Mouse (Mus musculus) megakaryocyte-erythroid progenitor cell, adult 5-6 weeks (primary cell): ENCODE results near the gene Nqo2. TPM values are rescaled to one million over a fixed set of nuclear protein-coding genes. Genes with fewer than 3 reads are reported as not detected.
"Not testable (repeated sequence)": the region's sequence is repeated elsewhere in the genome, so short reads cannot be mapped to it uniquely, and the experiment has no call there.

ENCODE experiments used
- ATAC-seq: replicated peaks from 2 replicates; pipeline ENCODE4 v1.8.0; 2016; ENCODE audit warnings: mild to moderate bottlenecking, inconsistent platforms; ENCODE audit not compliant: severe bottlenecking, poor library complexity, low FRiP score, low TSS enrichment
- total RNA-seq, 2 experiments: library from RNA; stranded (forward) in 1 of 2; stranded (reverse) in 1 of 2; fragments of 200-1000, 215-1000 nt in 1 of 2; fragments of >200 nt in 1 of 2; fragmentation: Nextera tagmentation in 1 of 2; gene quantifications; 2 replicates each; pipeline ENCODE4 v1.2.3; 2014 to 2017

Nqo2 gene
- 15.8 and 26.2 TPM in 2 replicates for total RNA-seq (2014; fragmentation: Nextera tagmentation)
- 30.6 and 31.5 TPM in 2 replicates for total RNA-seq (2017)

GRCm38 (mm10) chr13:33964206-33965046 is at the start of gene Nqo2:
Nqo2 (plus strand) TSS chr13:33964687.
- ATAC-seq = peak; percentile 79

- no peak for ATAC-seq
Measured at GRCm38 (mm10) chr13:33921041-33921440, 43.4 kb upstream of the Nqo2 start.

DNA sequence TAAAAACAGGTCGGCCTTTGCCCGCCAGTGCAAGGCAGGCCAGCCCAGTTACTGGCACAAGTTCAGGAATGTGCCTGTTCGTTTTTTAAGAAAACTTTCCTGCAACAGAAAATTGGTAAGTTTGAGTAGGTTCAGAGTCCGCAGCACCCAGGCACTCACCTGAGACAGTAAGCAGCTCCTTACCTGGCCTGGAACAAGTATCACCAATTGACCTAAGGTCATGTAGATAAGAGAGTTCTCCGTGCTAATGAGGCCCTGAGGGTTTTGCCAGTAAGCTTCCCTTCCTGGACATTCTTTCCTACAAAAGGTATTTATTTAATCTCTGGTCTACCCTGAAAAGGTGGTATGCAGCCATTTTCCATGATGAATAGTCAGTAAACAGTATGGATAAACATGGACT is 42.8 kb upstream of the Nqo2 start:
- no peak for ATAC-seq

GRCm38 (mm10) chr13:33930281-33930680 is 34.2 kb upstream of the Nqo2 start:
- no peak for ATAC-seq

DNA sequence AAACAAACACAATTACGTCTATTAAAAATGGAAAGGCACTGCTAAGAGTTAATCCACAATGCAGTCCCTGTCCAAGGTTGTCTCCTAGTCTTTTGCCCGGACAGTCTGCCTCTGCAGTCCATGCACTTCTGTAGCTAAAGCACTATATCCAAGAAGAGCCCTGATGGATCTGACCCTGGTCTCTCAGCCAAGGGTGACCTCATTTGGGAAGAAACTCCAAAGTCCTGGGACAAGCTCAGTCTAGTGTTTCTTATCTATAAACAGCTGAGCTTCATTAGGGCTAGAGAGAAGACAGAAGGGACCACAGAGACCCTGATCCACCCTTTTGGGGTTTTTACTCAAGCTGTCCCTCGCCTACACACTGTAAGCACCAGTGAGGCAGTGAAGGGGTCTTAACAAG is 33.6 kb upstream of the Nqo2 start:
- ATAC-seq = no peak

- ATAC-seq = no peak
Measured at GRCm38 (mm10) chr13:33934743-33935142, 29.7 kb upstream of the Nqo2 start.

DNA sequence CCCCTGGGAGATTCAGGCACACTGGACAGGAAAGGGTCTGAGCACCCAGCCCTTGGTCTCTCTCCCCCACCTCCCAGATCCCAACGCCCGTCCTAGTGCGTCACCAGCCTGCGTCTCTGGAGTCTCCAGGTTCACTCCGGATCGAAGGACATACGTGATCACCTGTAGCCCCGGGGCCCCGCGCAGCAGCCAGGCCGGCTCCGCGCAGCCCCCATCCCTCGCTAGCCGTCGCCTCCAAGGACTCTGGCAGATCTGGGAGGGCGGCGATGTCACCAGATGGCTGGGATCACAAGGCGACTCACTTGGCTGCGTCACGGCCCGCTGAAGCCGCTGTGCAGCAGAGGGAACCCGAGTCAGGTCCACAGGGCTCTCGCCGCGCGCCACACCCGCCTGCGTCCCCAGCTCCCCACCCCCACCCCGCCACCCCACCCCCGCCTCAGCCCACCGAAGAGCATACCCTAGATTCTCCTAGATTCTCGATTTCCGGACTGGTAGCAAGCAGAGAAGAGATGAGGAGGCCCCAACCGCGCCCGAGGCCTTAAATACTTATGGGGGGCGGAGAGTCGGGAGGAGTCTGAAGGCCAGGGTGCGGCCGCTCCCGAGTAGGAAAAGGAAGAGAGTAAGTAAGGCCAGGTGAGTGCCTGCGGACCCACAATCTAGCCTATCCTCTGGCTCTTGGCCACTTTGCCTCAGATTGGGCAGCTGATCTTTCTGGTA is 28.9 kb upstream of the Nqo2 start:
- ATAC-seq = peak; percentile 67

DNA sequence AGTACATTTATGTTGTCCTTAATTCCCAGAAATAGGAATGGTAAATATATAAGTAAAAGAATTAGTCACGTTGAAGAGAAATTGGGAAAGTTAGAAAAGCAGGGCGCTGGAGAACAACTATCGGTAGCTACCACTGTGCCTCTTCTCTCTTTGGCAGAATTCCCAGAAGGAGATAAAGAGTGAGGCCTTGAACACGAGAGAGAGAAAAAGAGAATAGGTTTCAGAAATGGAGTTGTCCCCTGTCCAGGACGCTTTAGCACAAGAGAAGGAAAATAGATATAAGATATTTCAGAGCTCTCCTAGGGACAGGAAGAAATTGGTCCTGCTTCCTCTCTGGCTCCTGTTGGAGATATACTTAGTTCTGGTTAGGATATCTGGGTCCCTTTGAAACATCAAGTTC is 27.3 kb upstream of the Nqo2 start:
- no peak for ATAC-seq

GRCm38 (mm10) chr13:33937587-33937986 is 26.9 kb upstream of the Nqo2 start:
- not testable (repeated sequence) for ATAC-seq

DNA sequence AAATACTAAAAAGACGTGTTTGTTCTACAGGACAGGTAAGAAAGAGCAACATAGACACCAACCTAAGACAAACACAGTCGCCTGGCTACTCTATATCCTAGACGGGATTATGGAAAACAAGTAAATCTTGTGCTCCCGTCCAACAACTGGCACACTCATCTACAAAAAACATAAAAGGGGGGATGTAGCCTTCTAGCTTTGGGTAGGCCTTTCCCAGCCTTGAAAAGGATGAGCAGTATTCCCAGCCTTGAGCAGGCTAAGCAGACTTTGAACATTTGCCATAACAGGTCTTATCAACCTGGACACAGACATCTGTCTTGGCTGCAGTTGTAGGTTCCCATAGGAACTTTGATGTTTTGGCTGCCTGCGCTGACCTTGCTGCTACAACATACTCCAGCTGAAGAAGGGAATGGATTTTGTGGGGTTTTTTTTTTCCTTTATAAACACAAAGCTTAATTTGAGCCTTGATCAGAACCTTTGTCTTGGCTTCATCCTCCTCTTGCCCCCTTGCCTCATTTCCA is 23.1 kb upstream of the Nqo2 start:
- ATAC-seq = no peak

DNA sequence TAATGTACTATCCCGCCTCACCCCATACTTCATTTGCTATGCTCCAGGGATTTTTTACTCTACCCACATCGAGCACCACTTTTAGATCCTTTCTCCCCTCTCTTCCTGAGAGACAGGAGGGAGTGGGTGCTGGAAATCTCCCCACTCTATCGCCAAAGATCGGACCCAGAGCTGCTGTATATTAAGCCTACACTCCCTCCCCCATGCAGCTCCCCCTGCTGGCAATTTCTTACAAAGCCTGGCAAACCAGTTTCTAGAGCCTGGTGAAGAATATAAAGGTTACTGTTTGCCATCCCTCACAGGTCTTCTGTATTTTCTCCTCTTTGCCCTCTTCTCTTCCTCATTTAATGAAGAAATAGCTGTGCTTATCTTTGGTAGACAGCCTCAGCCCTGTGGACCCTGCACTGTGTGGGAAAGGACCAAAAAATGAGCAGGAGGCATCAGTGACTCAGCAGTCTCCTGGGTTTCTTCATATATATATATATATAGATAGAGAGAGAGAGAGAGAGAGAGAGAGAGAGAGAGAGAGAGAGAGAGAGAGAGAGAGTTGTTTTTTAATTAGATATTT is 22.2 kb upstream of the Nqo2 start:
- peak; percentile 65 for ATAC-seq

GRCm38 (mm10) chr13:33951308-33952074 is 13.0 kb upstream of the Nqo2 start:
- no peak for ATAC-seq

DNA sequence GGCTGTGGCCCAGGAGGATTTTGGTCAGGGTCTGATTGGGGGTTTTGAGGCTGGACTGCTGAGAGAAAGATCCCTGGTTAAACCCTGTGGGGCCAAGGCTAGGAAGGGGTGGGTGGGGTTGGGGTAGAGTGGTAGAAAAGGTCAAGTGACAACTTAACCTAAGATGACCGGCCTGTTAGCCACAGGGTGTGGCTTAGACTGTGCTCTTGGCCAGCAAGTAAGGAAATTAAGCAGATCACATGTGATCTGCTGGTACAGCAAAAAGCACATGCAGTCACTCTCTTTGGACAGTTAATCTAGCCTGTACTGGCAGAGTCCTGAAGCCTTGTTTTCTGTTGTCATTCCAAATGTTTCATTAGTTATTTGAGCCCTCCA is 12.4 kb upstream of the Nqo2 start:
- ATAC-seq = no peak

GRCm38 (mm10) chr13:33952947-33953346 is 11.5 kb upstream of the Nqo2 start:
- ATAC-seq = no peak

- peak; percentile 89 for ATAC-seq
Measured at GRCm38 (mm10) chr13:33956571-33957421, 7.7 kb upstream of the Nqo2 start.

- ATAC-seq = no peak
Measured at GRCm38 (mm10) chr13:33959771-33960170, 4.7 kb upstream of the Nqo2 start.

- ATAC-seq = peak; percentile 94
Measured at GRCm38 (mm10) chr13:33965056-33966024, 853 bp downstream of the Nqo2 start.
